Mouse (Mus musculus): ENCODE results near the gene Ptbp3. TPM values are rescaled to one million over a fixed set of nuclear protein-coding genes. Genes with fewer than 3 reads are reported as not detected.
A peak's percentile ranks its signal among the peaks of the same experiment; 100 is the strongest.

Ptbp3 gene
- polyA plus RNA-seq (2015; fragmentation: Nextera tagmentation; extraction: Ambion mirVana): 64.3 and 64.9 TPM in 2 replicates

- H3K9me3 ChIP-seq (replicated peaks; ENCODE audit: low read length): no peaks in the 10 kb centered on the region
- peak; percentile 23; the same call in 1 of the 2 replicates for TF ChIP-seq CTCF (IDR thresholded peaks at IDR 0.05; ENCODE audit: low read depth)
- peak within 1 kb of the TSS; percentile 89 for H3K9ac ChIP-seq (ENCODE audit: low read depth, low read length)
- DNase-seq (ENCODE audit: low spot score) (peak; percentile 96), ATAC-seq (replicated peaks; ENCODE audit: low FRiP score, low read depth) (peak; percentile 92)
- H3K4me2 ChIP-seq (ENCODE audit: low read length): peak within 1 kb of the TSS; percentile 84
- WGBS: under 1% methylated on average over 54 of the region's 83 CpGs
- peaks cover 7% of the 10 kb centered on the region; the same call in 1 of the 2 replicates for H3K4me1 ChIP-seq (replicated peaks; ENCODE audit: insufficient read depth, low read length)
- H3K27me3 ChIP-seq (ENCODE audit: insufficient read depth, low read length): no peaks in the 10 kb centered on the region
- H3K4me3 ChIP-seq (replicated peaks; ENCODE audit: low read depth, low read length): peak within 1 kb of the TSS; percentile 74
- no peaks in the 10 kb centered on the region for H3K36me3 ChIP-seq (ENCODE audit: insufficient read depth, low read length)
- H3K27ac ChIP-seq: peak within 1 kb of the TSS; percentile 97
Observed at GRCm38 (mm10) chr4:59549175-59549976, at the start of gene Ptbp3. TSS of gene Ptbp3 (minus strand) at chr4:59549364.

- Histone ChIP-seq H3K4me3 (replicated peaks; ENCODE audit: low read depth, low read length) (no peak overlapping the region), H3K27ac (no peak overlapping the region), H3K4me1 (replicated peaks; ENCODE audit: insufficient read depth, low read length) (no peaks in the 10 kb centered on the region), H3K9me3 (replicated peaks; ENCODE audit: low read length) (no peaks in the 10 kb centered on the region), H3K36me3 (ENCODE audit: insufficient read depth, low read length) (no peaks in the 10 kb centered on the region), H3K4me2 (ENCODE audit: low read length) (no peak overlapping the region), H3K27me3 (ENCODE audit: insufficient read depth, low read length) (no peaks in the 10 kb centered on the region), H3K9ac (ENCODE audit: low read depth, low read length) (no peak overlapping the region)
- ATAC-seq (replicated peaks; ENCODE audit: low FRiP score, low read depth) (no peak), DNase-seq (ENCODE audit: low spot score) (no peak)
- WGBS: 88% methylated on average over 2 of the region's 2 CpGs
- no peak for TF ChIP-seq CTCF (IDR thresholded peaks at IDR 0.05; ENCODE audit: low read depth)
Observed at GRCm38 (mm10) chr4:59596556-59596955, 47.4 kb upstream of the Ptbp3 start.

DNA sequence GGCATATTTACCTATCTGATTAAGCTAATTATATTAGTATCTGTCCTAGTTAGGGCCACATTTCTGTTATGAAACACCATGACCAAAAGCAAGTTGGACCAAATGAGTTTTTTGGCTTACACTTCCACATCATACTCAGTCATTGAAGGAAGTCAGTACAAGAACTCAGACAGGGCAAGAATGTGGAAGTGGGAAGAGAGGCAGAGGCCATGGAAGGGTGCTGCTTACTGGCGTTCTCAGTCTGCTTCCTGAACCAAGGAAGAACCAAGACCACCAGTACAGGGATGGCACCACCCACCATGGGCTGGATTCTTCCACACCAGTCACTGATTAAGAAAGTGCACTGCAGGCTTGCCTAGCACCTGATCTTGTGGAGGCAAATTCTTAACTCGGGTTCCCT is 45.5 kb upstream of the Ptbp3 start:
- Histone ChIP-seq H3K4me3 (replicated peaks; ENCODE audit: low read depth, low read length) (no peak overlapping the region), H3K27ac (no peak overlapping the region), H3K9ac (ENCODE audit: low read depth, low read length) (no peak overlapping the region), H3K36me3 (ENCODE audit: insufficient read depth, low read length) (no peaks in the 10 kb centered on the region), H3K9me3 (replicated peaks; ENCODE audit: low read length) (no peaks in the 10 kb centered on the region), H3K4me2 (ENCODE audit: low read length) (no peak overlapping the region), H3K27me3 (ENCODE audit: insufficient read depth, low read length) (no peaks in the 10 kb centered on the region), H3K4me1 (replicated peaks; ENCODE audit: insufficient read depth, low read length) (no peaks in the 10 kb centered on the region)
- DNase-seq (ENCODE audit: low spot score) (no peak), ATAC-seq (replicated peaks; ENCODE audit: low FRiP score, low read depth) (no peak)
- TF ChIP-seq CTCF (IDR thresholded peaks at IDR 0.05; ENCODE audit: low read depth): no peak
- WGBS: 81% methylated on average over 2 of the region's 2 CpGs

DNA sequence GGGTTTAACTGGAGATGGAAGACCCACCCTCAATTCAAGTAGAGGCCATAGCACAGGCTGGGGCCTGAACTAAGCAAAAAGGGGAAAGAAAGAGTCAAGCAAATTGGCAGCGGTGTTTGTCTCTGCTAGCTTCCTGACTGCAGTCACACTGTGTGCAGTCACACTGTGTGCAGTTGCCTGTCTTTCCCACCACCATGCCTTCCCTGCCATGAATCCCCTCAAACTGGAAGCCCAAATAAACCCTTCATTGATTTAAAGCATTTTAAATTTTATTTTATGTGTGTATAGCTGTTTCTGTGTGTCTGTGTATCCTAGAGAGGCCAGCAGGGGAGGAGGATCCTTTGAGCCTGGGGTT is 38.7 kb upstream of the Ptbp3 start:
- no peak overlapping the region for H3K4me2 ChIP-seq (ENCODE audit: low read length)
- no peak for DNase-seq (ENCODE audit: low spot score)
- H3K27ac ChIP-seq: no peak overlapping the region
- no peak overlapping the region for H3K4me3 ChIP-seq (replicated peaks; ENCODE audit: low read depth, low read length)
- 94% methylated on average over 1 of the region's 1 CpGs for WGBS
- H3K4me1 ChIP-seq (replicated peaks; ENCODE audit: insufficient read depth, low read length): no peaks in the 10 kb centered on the region
- H3K9me3 ChIP-seq (replicated peaks; ENCODE audit: low read length): no peaks in the 10 kb centered on the region
- TF ChIP-seq CTCF (IDR thresholded peaks at IDR 0.05; ENCODE audit: low read depth): no peak
- H3K27me3 ChIP-seq (ENCODE audit: insufficient read depth, low read length): no peaks in the 10 kb centered on the region
- no peak overlapping the region for H3K9ac ChIP-seq (ENCODE audit: low read depth, low read length)
- no peaks in the 10 kb centered on the region for H3K36me3 ChIP-seq (ENCODE audit: insufficient read depth, low read length)
- no peak for ATAC-seq (replicated peaks; ENCODE audit: low FRiP score, low read depth)

DNA sequence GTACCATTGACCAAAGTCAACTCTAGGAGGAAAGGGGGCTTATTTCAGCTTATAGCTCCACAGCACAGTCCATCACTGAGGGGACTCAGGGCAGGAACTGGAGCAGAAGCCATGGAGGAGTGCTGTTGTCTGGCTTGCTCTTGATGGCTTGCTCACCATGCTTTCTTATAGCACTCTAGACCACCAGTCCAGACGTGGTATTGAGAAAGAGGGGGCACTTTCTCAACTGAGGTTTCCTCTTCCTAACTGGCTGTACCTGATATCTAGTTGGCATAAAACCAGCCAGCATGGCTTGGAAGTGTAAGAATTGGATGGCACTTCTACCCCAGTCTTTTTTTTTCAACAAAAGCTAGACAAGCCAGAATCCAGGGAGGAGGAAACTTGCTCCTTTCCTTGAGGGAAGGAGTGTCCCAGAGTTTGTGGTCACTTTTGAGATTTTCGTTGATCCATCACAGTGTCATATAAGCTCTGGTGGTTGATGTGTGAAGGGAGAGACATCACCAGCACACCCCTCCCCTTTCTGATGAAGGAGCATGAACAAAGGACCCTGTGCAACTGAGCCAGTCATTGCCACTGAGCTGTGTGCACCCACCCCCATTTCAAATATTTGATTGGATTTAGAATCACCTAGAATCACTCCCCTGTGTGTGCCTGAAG is 38.2 kb upstream of the Ptbp3 start:
- H3K9me3 ChIP-seq (replicated peaks; ENCODE audit: low read length): no peaks in the 10 kb centered on the region

GRCm38 (mm10) chr4:59585097-59585496 is 35.9 kb upstream of the Ptbp3 start:
- Histone ChIP-seq H3K4me1 (replicated peaks; ENCODE audit: insufficient read depth, low read length) (peaks cover 4% of the 10 kb centered on the region; the same call in 1 of the 2 replicates), H3K9ac (ENCODE audit: low read depth, low read length) (no peak overlapping the region), H3K4me3 (replicated peaks; ENCODE audit: low read depth, low read length) (no peak overlapping the region), H3K9me3 (replicated peaks; ENCODE audit: low read length) (no peaks in the 10 kb centered on the region), H3K27me3 (ENCODE audit: insufficient read depth, low read length) (no peaks in the 10 kb centered on the region), H3K27ac (no peak overlapping the region), H3K4me2 (ENCODE audit: low read length) (no peak overlapping the region), H3K36me3 (ENCODE audit: insufficient read depth, low read length) (no peaks in the 10 kb centered on the region)
- ATAC-seq (replicated peaks; ENCODE audit: low FRiP score, low read depth) (no peak), DNase-seq (ENCODE audit: low spot score) (no peak)
- 74% methylated on average over 5 of the region's 5 CpGs for WGBS
- no peak for TF ChIP-seq CTCF (IDR thresholded peaks at IDR 0.05; ENCODE audit: low read depth)

More for the DNA sequence above, 38.2 kb upstream of the Ptbp3 start:
- Histone ChIP-seq H3K4me2 (ENCODE audit: low read length) (no peak overlapping the region), H3K36me3 (ENCODE audit: insufficient read depth, low read length) (no peaks in the 10 kb centered on the region), H3K4me1 (replicated peaks; ENCODE audit: insufficient read depth, low read length) (no peaks in the 10 kb centered on the region), H3K27me3 (ENCODE audit: insufficient read depth, low read length) (no peaks in the 10 kb centered on the region), H3K27ac (no peak overlapping the region), H3K9ac (ENCODE audit: low read depth, low read length) (no peak overlapping the region), H3K4me3 (replicated peaks; ENCODE audit: low read depth, low read length) (no peak overlapping the region)
- no peak for DNase-seq (ENCODE audit: low spot score)
- WGBS: 77% methylated on average over 2 of the region's 2 CpGs
- no peak for ATAC-seq (replicated peaks; ENCODE audit: low FRiP score, low read depth)
- TF ChIP-seq CTCF (IDR thresholded peaks at IDR 0.05; ENCODE audit: low read depth): no peak

Measured in kidney, postnatal 0 days (tissue).